Mouse (Mus musculus) thymus, adult 2 months (tissue): ENCODE measurements around the gene Fam124b.

Source experiments
- CTCF ChIP-seq: fragments of 200-500 bp; IDR thresholded peaks from 2 replicates; pipeline ENCODE4 v1.5.1; 2012; ENCODE audit warnings: mild to moderate bottlenecking, control low read depth, low read length, moderate library complexity, borderline replicate concordance; ENCODE audit not compliant: control insufficient read depth, poor library complexity, insufficient read depth; ENCODE audit errors: extremely low read depth
- POLR2A ChIP-seq: fragments of 200-500 bp; IDR thresholded peaks from 2 replicates; pipeline ENCODE4 v1.6.1; 2012; ENCODE audit warnings: mild to moderate bottlenecking, low read length, control low read depth, moderate library complexity; ENCODE audit not compliant: control insufficient read depth, poor library complexity, insufficient read depth; ENCODE audit errors: extremely low read depth

- no peak for TF ChIP-seq CTCF
- no peak for TF ChIP-seq POLR2A
These were observed 25.9 kb upstream of the Fam124b start for GRCm38 (mm10) chr1:80244123-80244522.
